Mouse (Mus musculus) liver, embryonic 14.5 days (tissue): Measurements from ENCODE around the gene P3h2. TPM values are rescaled to one million over a fixed set of nuclear protein-coding genes. Genes with fewer than 3 reads are reported as not detected.

Source experiments
- ATAC-seq: fragments of 200-750 bp; cut with Nextera tagmentation; 2 replicates; pipeline ENCODE4 v1.8.0; 2017; ENCODE audit warnings: moderate number of reproducible peaks, mild to moderate bottlenecking, moderate library complexity; ENCODE audit not compliant: insufficient read depth
- DNase-seq, 3 experiments: peaks; one replicate each; pipeline ENCODE4 v3.0.0-alpha.2; 2012 to 2013; ENCODE audit warnings: low read depth in 3 of 3, low spot score in 3 of 3
- H3K27ac ChIP-seq: fragments of 300-500 bp; sonication (generic); 2 replicates; pipeline ENCODE4 v1.5.1; 2014; ENCODE audit warnings: moderate library complexity, mild to moderate bottlenecking, control low read depth, inconsistent platforms
- H3K27me3 ChIP-seq: fragments of 300-500 bp; sonication (generic); 2 replicates; pipeline ENCODE4 v1.6.1; 2014; ENCODE audit warnings: mild to moderate bottlenecking, low read length, moderate library complexity; ENCODE audit not compliant: control insufficient read depth, insufficient read depth
- H3K36me3 ChIP-seq: fragments of 300-500 bp; sonication (generic); replicated peaks from 2 replicates; pipeline ENCODE4 v1.6.1; 2014; ENCODE audit warnings: low read depth; ENCODE audit not compliant: control insufficient read depth, insufficient read depth
- H3K4me1 ChIP-seq, 2 experiments: fragments of 200-500 bp in 1 of 2; fragments of 300-500 bp in 1 of 2; sonication (generic) in 1 of 2; replicated peaks; 2 replicates each; pipeline ENCODE4 v1.6.1; 2012 to 2014; ENCODE audit warnings: antibody characterized with exemption in 1 of 2, inconsistent platforms in 1 of 2, low read length in 1 of 2; ENCODE audit not compliant: control insufficient read depth in 2 of 2, insufficient read depth in 2 of 2
- H3K4me2 ChIP-seq: fragments of 300-500 bp; sonication (generic); 2 replicates; pipeline ENCODE4 v1.6.1; 2014; ENCODE audit warnings: low read depth, mild to moderate bottlenecking, control low read depth, moderate library complexity
- H3K4me3 ChIP-seq, 2 experiments: fragments of 200-500 bp in 1 of 2; fragments of 300-500 bp in 1 of 2; sonication (generic) in 1 of 2; 2 replicates each; pipeline ENCODE4 v1.5.1; 2012 to 2014; ENCODE audit warnings: low read depth in 2 of 2, low read length in 2 of 2, mild to moderate bottlenecking in 2 of 2, control low read depth in 1 of 2, inconsistent platforms in 1 of 2, moderate library complexity in 1 of 2; ENCODE audit not compliant: insufficient read depth in 1 of 2
- H3K9ac ChIP-seq: fragments of 300-500 bp; sonication (generic); replicated peaks from 2 replicates; pipeline ENCODE4 v1.6.1; 2014; ENCODE audit warnings: mild to moderate bottlenecking, control low read depth, moderate library complexity
- H3K9me3 ChIP-seq: fragments of 300-500 bp; sonication (generic); 2 replicates; pipeline ENCODE4 v1.6.1; 2016; ENCODE audit warnings: low read length, mixed read lengths; ENCODE audit not compliant: control insufficient read depth
- CTCF ChIP-seq: IDR thresholded peaks from 2 replicates; pipeline ENCODE4 v1.5.1; 2016; ENCODE audit warnings: antibody characterized with exemption, low read depth, control low read depth
- EP300 ChIP-seq: IDR thresholded peaks from 2 replicates; pipeline ENCODE4 v1.6.1; 2016; ENCODE audit warnings: antibody characterized with exemption, low read depth
- WGBS: fragments of 180-500 bp; shearing (Covaris S2); extraction: QIAGEN DNeasy Blood & Tissue Kit; methylation state at CpG from one replicate; pipeline ENCODE4 v1.1.7; 2014; ENCODE audit not compliant: insufficient replicate concordance; 5-methylcytosine and 5-hydroxymethylcytosine counted together
- polyA plus RNA-seq, 2 experiments: library from polyadenylated mRNA; depleted of rRNA in 1 of 2; stranded (reverse) in 1 of 2; unstranded in 1 of 2; fragments of >200 nt; fragmentation: Nextera tagmentation in 1 of 2; extraction: Ambion mirVana in 1 of 2; gene quantifications; 2 replicates each; pipeline versions ENCODE4 v1.2.1 to v1.2.3; 2012 to 2014

P3h2 gene
- polyA plus RNA-seq, 2 experiments, result 0.86 to 0.89 TPM

GRCm38 (mm10) chr16:26026416-26026815 lies 79.2 kb downstream of the P3h2 start:
- H3K9me3 ChIP-seq, result no peaks in the 10 kb centered on the region
- no peak for TF ChIP-seq CTCF
- TF ChIP-seq EP300, result no peak
- H3K36me3 ChIP-seq, result no peaks in the 10 kb centered on the region
- no peak overlapping the region for H3K27ac ChIP-seq
- H3K4me2 ChIP-seq, result no peak overlapping the region
- no peak overlapping the region for H3K9ac ChIP-seq
- ATAC-seq, result no peak
- H3K4me1 ChIP-seq, result no peaks in the 10 kb centered on the region
- DNase-seq, result no peak
- no peaks in the 10 kb centered on the region for H3K27me3 ChIP-seq
- H3K4me3 ChIP-seq, result no peak overlapping the region
- WGBS, result 55% methylated on average over 3 of the region's 3 CpGs

GRCm38 (mm10) chr16:26024543-26024942 lies 81.0 kb downstream of the P3h2 start:
- Histone ChIP-seq H3K9me3 (no peaks in the 10 kb centered on the region), H3K4me1 (no peaks in the 10 kb centered on the region), H3K4me2 (no peak overlapping the region), H3K27ac (no peak overlapping the region), H3K36me3 (no peaks in the 10 kb centered on the region), H3K9ac (no peak overlapping the region), H3K27me3 (no peaks in the 10 kb centered on the region), H3K4me3 (no peak overlapping the region)
- ATAC-seq (no peak), DNase-seq (no peak)
- 62% methylated on average over 5 of the region's 5 CpGs for WGBS
- no peak for TF ChIP-seq EP300
- TF ChIP-seq CTCF, result no peak

GRCm38 (mm10) chr16:26023352-26023751 lies 82.2 kb downstream of the P3h2 start:
- H3K4me3 ChIP-seq, result no peak overlapping the region

GRCm38 (mm10) chr16:26021759-26022158 lies 83.8 kb downstream of the P3h2 start:
- Histone ChIP-seq H3K9me3 (no peaks in the 10 kb centered on the region), H3K9ac (no peak overlapping the region), H3K27ac (no peak overlapping the region), H3K36me3 (no peaks in the 10 kb centered on the region), H3K4me2 (no peak overlapping the region), H3K27me3 (no peaks in the 10 kb centered on the region), H3K4me1 (no peaks in the 10 kb centered on the region), H3K4me3 (no peak overlapping the region)
- ATAC-seq, result no peak
- 34% methylated on average over 2 of the region's 2 CpGs for WGBS
- DNase-seq, result no peak
- TF ChIP-seq EP300, result no peak

More at GRCm38 (mm10) chr16:26023352-26023751, 82.2 kb downstream of the P3h2 start:
- DNase-seq (no peak), ATAC-seq (no peak)
- H3K9me3 ChIP-seq, result no peaks in the 10 kb centered on the region
- H3K27me3 ChIP-seq, result no peaks in the 10 kb centered on the region
- H3K27ac ChIP-seq, result no peak overlapping the region
- no peak for TF ChIP-seq EP300
- H3K4me1 ChIP-seq, result no peaks in the 10 kb centered on the region
- H3K4me2 ChIP-seq, result no peak overlapping the region
- no peaks in the 10 kb centered on the region for H3K36me3 ChIP-seq
- 51% methylated on average over 4 of the region's 4 CpGs for WGBS
- no peak overlapping the region for H3K9ac ChIP-seq

GRCm38 (mm10) chr16:26005811-26006210 lies 99.8 kb downstream of the P3h2 start:
- WGBS, result 59% methylated on average over 3 of the region's 3 CpGs
- TF ChIP-seq EP300, result no peak
- no peak for TF ChIP-seq CTCF
- H3K27me3 ChIP-seq, result no peaks in the 10 kb centered on the region
- H3K9ac ChIP-seq, result no peak overlapping the region
- H3K4me3 ChIP-seq, result no peak overlapping the region
- no peak for ATAC-seq
- no peaks in the 10 kb centered on the region for H3K36me3 ChIP-seq
- no peak overlapping the region for H3K27ac ChIP-seq
- no peaks in the 10 kb centered on the region for H3K9me3 ChIP-seq
- no peaks in the 10 kb centered on the region for H3K4me1 ChIP-seq
- no peak for DNase-seq
- no peak overlapping the region for H3K4me2 ChIP-seq

- no peak for ATAC-seq
- no peak for DNase-seq
Observed at GRCm38 (mm10) chr16:26003261-26003660, 102.3 kb downstream of the P3h2 start.

More at GRCm38 (mm10) chr16:26003261-26003660, 102.3 kb downstream of the P3h2 start:
- H3K4me3 ChIP-seq, result no peak overlapping the region
- no peaks in the 10 kb centered on the region for H3K9me3 ChIP-seq
- no peak overlapping the region for H3K27ac ChIP-seq
- H3K36me3 ChIP-seq, result no peaks in the 10 kb centered on the region
- no peak overlapping the region for H3K9ac ChIP-seq
- TF ChIP-seq EP300 (no peak), CTCF (no peak)
- H3K4me1 ChIP-seq, result no peaks in the 10 kb centered on the region
- H3K27me3 ChIP-seq, result no peaks in the 10 kb centered on the region
- no peak overlapping the region for H3K4me2 ChIP-seq
- 62% methylated on average over 4 of the region's 4 CpGs for WGBS
